Mouse (Mus musculus) MN1 (cell line): ENCODE measurements around the gene Mindy3.

Experiments used
- DNase-seq: peaks from one replicate; pipeline ENCODE4 v3.0.0-alpha.2; 2016; ENCODE audit warnings: low spot score

The Mindy3 gene

GRCm38 (mm10) chr2:12301431-12302170, 117.7 kb downstream of the Mindy3 start, which contains the start of gene Itga8:
Itga8 (minus strand) TSS chr2:12301922.
- peak; percentile 86 for DNase-seq

GRCm38 (mm10) chr2:12300449-12301228, 118.6 kb downstream of the Mindy3 start:
- DNase-seq: peak; percentile 49

DNA sequence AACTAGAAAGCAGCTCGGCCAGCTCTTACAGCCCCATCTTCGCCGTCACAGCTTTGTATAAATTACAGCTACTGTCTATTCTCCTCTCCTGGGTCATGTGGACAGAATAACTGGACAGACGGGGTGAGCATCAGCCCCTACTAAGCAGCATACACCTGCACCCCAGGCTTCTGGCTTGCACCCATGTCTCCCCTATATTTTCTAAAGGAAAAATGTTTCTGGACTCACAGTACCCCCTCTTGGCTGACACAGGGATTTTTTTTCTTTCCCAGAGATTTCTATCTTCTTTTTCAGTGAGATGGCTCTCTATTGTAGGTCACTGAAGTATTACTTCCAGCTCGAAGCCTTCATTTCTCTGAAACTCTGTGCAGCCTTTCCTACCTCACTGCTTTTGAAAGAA, 122.0 kb downstream of the Mindy3 start:
- no peak for DNase-seq
